Comparison of ENCODE assay signal across 11 mouse cellular contexts in genomic region chr16:91978846-91979245, GRCm38 (mm10).
A peak's percentile ranks its signal among the peaks of the same experiment; 100 is the strongest.
DNase-seq lines count a peak whose midpoint lies in the region; ATAC-seq lines count a peak whose summit lies in the region.
"Had no signal": no experiment of that assay in that cellular context is flagged by ENCODE, and none has a peak within 500 bp of the region (broad histone marks: within the 10 kb centered on the region; RNA-seq: fewer than 3 reads in every experiment).

No protein-coding gene starts in this region.

- no peak overlapping the region for H3K4me2 ChIP-seq in hindbrain, embryonic 14.5 days (replicated peaks)
- H3K4me2 ChIP-seq in kidney, embryonic 15.5 days: peak overlapping the region; percentile 31; the same call in 1 of the 2 replicates
- H3K4me2 ChIP-seq in liver, embryonic 12.5 days: no peak overlapping the region

- WGBS in hindbrain, embryonic 10.5 days: 37% methylated on average over 5 of the region's 5 CpGs
- 30% methylated on average over 5 of the region's 5 CpGs for WGBS in hindbrain, embryonic 14.5 days
- WGBS in kidney, embryonic 15.5 days: 20% methylated on average over 5 of the region's 5 CpGs
- WGBS in liver, embryonic 12.5 days (ENCODE audit: insufficient replicate concordance): 47% methylated on average over 5 of the region's 5 CpGs

- peaks cover 18% of the 10 kb centered on the region for H3K4me1 ChIP-seq in hindbrain, embryonic 10.5 days (replicated peaks)
- no peaks in the 10 kb centered on the region; the same call in 1 of the 2 replicates for H3K4me1 ChIP-seq in hindbrain, embryonic 14.5 days (replicated peaks; ENCODE audit: control insufficient read depth, insufficient read depth, low read length)
- H3K4me1 ChIP-seq in kidney, embryonic 15.5 days: peaks cover 16% of the 10 kb centered on the region
- H3K4me1 ChIP-seq in liver, embryonic 12.5 days: no peaks in the 10 kb centered on the region

- intact Hi-C loops in left cerebral cortex, postnatal 14 days (cut with DNase I): no loop called here

- H3K9me3 ChIP-seq in hindbrain, embryonic 10.5 days: no peaks in the 10 kb centered on the region
- H3K9me3 ChIP-seq in hindbrain, embryonic 14.5 days (ENCODE audit: control insufficient read depth, low read length): no peaks in the 10 kb centered on the region
- no peaks in the 10 kb centered on the region for H3K9me3 ChIP-seq in kidney, embryonic 15.5 days (replicated peaks)
- H3K9me3 ChIP-seq in liver, embryonic 12.5 days (replicated peaks): no peaks in the 10 kb centered on the region

- H3K27me3 ChIP-seq in hindbrain, embryonic 10.5 days (ENCODE audit: insufficient read depth, poor library complexity, severe bottlenecking): no peaks in the 10 kb centered on the region
- H3K27me3 ChIP-seq in hindbrain, embryonic 14.5 days (ENCODE audit: control insufficient read depth, insufficient read depth, low read length): no peaks in the 10 kb centered on the region
- H3K27me3 ChIP-seq in kidney, embryonic 15.5 days: no peaks in the 10 kb centered on the region
- no peaks in the 10 kb centered on the region for H3K27me3 ChIP-seq in liver, embryonic 12.5 days (replicated peaks)

- H3K27ac ChIP-seq in hindbrain, embryonic 10.5 days: peak overlapping the region; percentile 20; the same call in 1 of the 2 replicates
- H3K27ac ChIP-seq in hindbrain, embryonic 14.5 days: no peak overlapping the region
- H3K27ac ChIP-seq in kidney, embryonic 15.5 days: peak overlapping the region; percentile 83
- no peak overlapping the region for H3K27ac ChIP-seq in liver, embryonic 12.5 days

- no peaks in the 10 kb centered on the region for H3K36me3 ChIP-seq in hindbrain, embryonic 10.5 days
- no peaks in the 10 kb centered on the region for H3K36me3 ChIP-seq in hindbrain, embryonic 14.5 days (replicated peaks; ENCODE audit: control insufficient read depth, insufficient read depth)
- no peaks in the 10 kb centered on the region for H3K36me3 ChIP-seq in kidney, embryonic 15.5 days
- no peaks in the 10 kb centered on the region for H3K36me3 ChIP-seq in liver, embryonic 12.5 days

- no peak for DNase-seq in hindbrain, embryonic 10.5 days (ENCODE audit: low spot score)
- no peak for DNase-seq in hindbrain, embryonic 14.5 days (ENCODE audit: low spot score)
- peak; percentile 44 for DNase-seq in NIH3T3 (ENCODE audit: low read depth)
- peak; percentile 45 for DNase-seq in brain, adult 2 months (ENCODE audit: low read depth, low spot score)
- no peak for DNase-seq in left cerebral cortex, postnatal 14 days (ENCODE audit: low spot score in 2 of 2)
- DNase-seq: gastrocnemius, postnatal 14 days; left cerebral cortex, postnatal 4 days; lung, adult 2 months; thymus, postnatal 4 days had no signal

- H3K4me3 ChIP-seq in hindbrain, embryonic 10.5 days: no peak overlapping the region
- no peak overlapping the region for H3K4me3 ChIP-seq in hindbrain, embryonic 14.5 days (replicated peaks; ENCODE audit: low read length)
- H3K4me3 ChIP-seq in kidney, embryonic 15.5 days (replicated peaks): no peak overlapping the region
- no peak overlapping the region for H3K4me3 ChIP-seq in liver, embryonic 12.5 days

- H3K9ac ChIP-seq in hindbrain, embryonic 14.5 days: no peak overlapping the region
- no peak overlapping the region for H3K9ac ChIP-seq in kidney, embryonic 15.5 days
- H3K9ac ChIP-seq in liver, embryonic 12.5 days: no peak overlapping the region

- no peak for ATAC-seq in hindbrain, embryonic 14.5 days (ENCODE audit: low FRiP score)
- ATAC-seq in kidney, embryonic 15.5 days (replicated peaks; ENCODE audit: low FRiP score): peak; percentile 91
- no peak for ATAC-seq in liver, embryonic 12.5 days

Comparison
In these comparisons a context has a peak if more than half of its experiments do, and no peak if none do; other contexts are left out.
1. H3K27ac ChIP-seq: peak in hindbrain, embryonic 10.5 days (single experiment) and kidney, embryonic 15.5 days (single experiment); none in hindbrain, embryonic 14.5 days (single experiment) and liver, embryonic 12.5 days (single experiment).
2. DNase-seq: peak in NIH3T3 (single experiment) and brain, adult 2 months (single experiment); none in hindbrain, embryonic 10.5 days (single experiment), hindbrain, embryonic 14.5 days (single experiment) and left cerebral cortex, postnatal 14 days (0 of 2).